Mouse (Mus musculus) brain, embryonic 14.5 days (tissue): Measurements from ENCODE around the gene Ddx28.

Experiments used
- CTCF ChIP-seq: fragments of 200-500 bp; IDR thresholded peaks from 2 replicates; pipeline ENCODE4 v1.5.1; 2012; ENCODE audit warnings: inconsistent platforms, mild to moderate bottlenecking, moderate library complexity, borderline replicate concordance; ENCODE audit not compliant: insufficient read depth, insufficient read length; ENCODE audit errors: extremely low read depth
- POLR2A ChIP-seq: fragments of 200-500 bp; IDR thresholded peaks from 2 replicates; pipeline ENCODE4 v1.6.1; 2012; ENCODE audit warnings: mild to moderate bottlenecking, inconsistent platforms, borderline replicate concordance; ENCODE audit not compliant: poor library complexity, insufficient read depth, insufficient read length, severe bottlenecking; ENCODE audit errors: extremely low read depth

DNA sequence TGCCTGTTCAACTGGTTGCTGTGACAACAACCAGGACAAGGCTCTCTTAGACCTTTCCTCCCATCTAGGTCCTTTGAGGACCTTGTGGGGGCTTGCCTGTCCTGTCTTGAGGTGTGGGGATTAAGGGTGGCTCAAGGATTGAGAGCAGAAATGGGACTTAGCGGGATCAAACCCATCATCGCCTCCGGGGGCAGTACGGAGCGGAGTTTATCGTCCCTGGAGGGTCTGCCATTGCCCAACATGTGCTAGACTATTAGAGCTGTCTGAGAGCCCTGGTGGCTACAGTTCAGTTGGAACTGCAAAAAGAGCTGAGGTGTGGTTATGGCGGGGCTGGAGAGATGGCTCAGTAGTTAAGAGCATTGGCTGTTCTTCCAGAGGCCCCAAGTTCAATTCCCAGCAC is 36.3 kb downstream of the Ddx28 start:
- TF ChIP-seq CTCF (peak; percentile 13; the same call in 1 of the 2 replicates), POLR2A (no peak)
